Mouse (Mus musculus): ENCODE measurements at regions not wholly inside any gene's neighbourhood (a gene's known extent, or its start where the extent isn't known, plus 50 kb on each side); places are given as distances from the start of the nearest gene placed in this dataset.

GRCm38 (mm10) chr10:121150668-121151067 is 116.9 kb downstream of the Wif1 start:
- peak; percentile 24 for DNase-seq (ENCODE audit: low spot score)

GRCm38 (mm10) chr10:121153625-121154024 is 119.9 kb downstream of the Wif1 start:
- DNase-seq (ENCODE audit: low spot score), result no peak

- no peak for DNase-seq (ENCODE audit: low spot score)
These were observed 126.7 kb downstream of the Wif1 start for GRCm38 (mm10) chr10:121160499-121160898.

- DNase-seq (ENCODE audit: low spot score), result peak; percentile 47
These were observed 127.4 kb downstream of the Wif1 start for GRCm38 (mm10) chr10:121161201-121161600.

- DNase-seq (ENCODE audit: low spot score), result no peak
These were observed 140.3 kb downstream of the Wif1 start for GRCm38 (mm10) chr10:121174022-121174421.

GRCm38 (mm10) chr10:121189139-121189538 is 155.4 kb downstream of the Wif1 start:
- no peak for DNase-seq (ENCODE audit: low spot score)

GRCm38 (mm10) chr10:121199236-121199635 is 151.8 kb downstream of the Tbc1d30 start:
- peak; percentile 64 for DNase-seq (ENCODE audit: low spot score)

GRCm38 (mm10) chr10:121202531-121202930 is 148.5 kb downstream of the Tbc1d30 start:
- DNase-seq (ENCODE audit: low spot score), result no peak

- DNase-seq (ENCODE audit: low spot score), result no peak
These were observed 145.5 kb downstream of the Tbc1d30 start for GRCm38 (mm10) chr10:121205551-121205950.

GRCm38 (mm10) chr10:121206002-121206742 is 144.9 kb downstream of the Tbc1d30 start:
- DNase-seq (ENCODE audit: low spot score), result peak; percentile 88

- DNase-seq (ENCODE audit: low spot score), result no peak
These were observed 144.4 kb downstream of the Tbc1d30 start for GRCm38 (mm10) chr10:121206743-121207039.
